Mouse (Mus musculus): ENCODE measurements around the gene Hmga1. TPM values are rescaled to one million over a fixed set of nuclear protein-coding genes. Genes with fewer than 3 reads are reported as not detected.
A peak's percentile ranks its signal among the peaks of the same experiment; 100 is the strongest.

Hmga1 gene
- total and polyA plus RNA-seq, 2 experiments, result 5.7 to 21.4 TPM

DNA sequence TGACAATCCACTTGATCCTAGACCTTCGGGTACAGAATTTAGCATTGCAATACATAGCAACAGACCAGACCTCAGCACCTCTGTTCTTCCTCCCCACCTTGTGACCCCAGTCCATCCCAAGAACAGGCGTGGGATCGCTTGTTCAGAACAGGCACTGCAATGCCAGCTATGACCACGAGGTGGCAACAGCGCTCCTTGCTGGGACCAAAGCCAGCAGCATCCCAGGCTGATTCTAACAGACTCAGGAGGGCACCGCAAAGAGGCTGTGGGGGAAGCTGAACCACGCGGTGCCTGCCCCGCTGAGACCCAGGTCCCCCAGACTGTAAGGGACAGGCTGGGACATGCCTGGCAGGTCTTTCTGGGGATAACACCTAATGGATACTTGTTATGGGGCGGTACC is 21.6 kb upstream of the Hmga1 start:
- H3K4me3 ChIP-seq (ENCODE audit: insufficient read depth, low read depth, low read length), result no peak overlapping the region
- 7% methylated on average over 10 of the region's 10 CpGs for WGBS

DNA sequence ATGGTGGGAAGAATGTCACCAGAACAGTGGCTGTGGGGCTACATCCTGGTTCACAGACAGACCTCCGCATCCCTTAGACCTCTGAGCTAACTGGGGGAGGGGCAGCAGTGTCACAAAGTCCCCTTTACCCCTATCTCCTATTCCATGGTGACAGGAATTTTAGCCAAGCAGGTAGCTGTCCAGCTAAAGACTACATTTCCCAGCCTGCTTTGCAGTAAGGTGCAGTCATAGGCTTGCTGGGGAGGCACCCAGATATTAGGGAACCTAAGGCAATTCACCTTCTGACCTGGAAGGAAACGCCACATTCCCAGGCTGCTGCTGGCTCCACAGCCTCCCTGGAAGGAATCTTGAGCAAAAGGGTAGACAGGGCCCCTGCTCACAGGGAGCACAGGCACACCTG is 15.0 kb upstream of the Hmga1 start:
- no peak overlapping the region for H3K9ac ChIP-seq (ENCODE audit: low read depth, low read length)
- no peaks in the 10 kb centered on the region for H3K36me3 ChIP-seq (ENCODE audit: control insufficient read depth, insufficient read depth, low read length)
- no peak for DNase-seq (ENCODE audit: extremely low read depth, low read depth, low spot score)
- no peak overlapping the region for H3K27ac ChIP-seq (replicated peaks; ENCODE audit: insufficient read depth, low read depth, low read length)
- H3K79me2 ChIP-seq (ENCODE audit: control insufficient read depth, insufficient read depth, low read length), result no peaks in the 10 kb centered on the region
- H3K27me3 ChIP-seq (ENCODE audit: control insufficient read depth, insufficient read depth, low read length), result no peaks in the 10 kb centered on the region
- TF ChIP-seq CTCF (IDR thresholded peaks at IDR 0.05; ENCODE audit: low read depth, low read length) (no peak), POLR2A (IDR thresholded peaks at IDR 0.05; ENCODE audit: extremely low read depth, insufficient read depth, low read length) (no peak)
- no peak overlapping the region for H3K4me3 ChIP-seq (ENCODE audit: insufficient read depth, low read depth, low read length)
- WGBS, result 74% methylated on average over 2 of the region's 2 CpGs
- peaks cover 7% of the 10 kb centered on the region for H3K4me1 ChIP-seq (ENCODE audit: control insufficient read depth, insufficient read depth, low read length)

More for the DNA sequence above, 21.6 kb upstream of the Hmga1 start:
- Histone ChIP-seq H3K79me2 (ENCODE audit: control insufficient read depth, insufficient read depth, low read length) (no peaks in the 10 kb centered on the region), H3K27ac (replicated peaks; ENCODE audit: insufficient read depth, low read depth, low read length) (no peak overlapping the region), H3K36me3 (ENCODE audit: control insufficient read depth, insufficient read depth, low read length) (no peaks in the 10 kb centered on the region), H3K9ac (ENCODE audit: low read depth, low read length) (no peak overlapping the region), H3K4me1 (ENCODE audit: control insufficient read depth, insufficient read depth, low read length) (peaks cover 7% of the 10 kb centered on the region), H3K27me3 (ENCODE audit: control insufficient read depth, insufficient read depth, low read length) (no peaks in the 10 kb centered on the region)
- TF ChIP-seq CTCF (IDR thresholded peaks at IDR 0.05; ENCODE audit: low read depth, low read length) (peak; percentile 99), POLR2A (IDR thresholded peaks at IDR 0.05; ENCODE audit: extremely low read depth, insufficient read depth, low read length) (no peak)
- DNase-seq (ENCODE audit: extremely low read depth, low read depth, low spot score), result peak; percentile 43

DNA sequence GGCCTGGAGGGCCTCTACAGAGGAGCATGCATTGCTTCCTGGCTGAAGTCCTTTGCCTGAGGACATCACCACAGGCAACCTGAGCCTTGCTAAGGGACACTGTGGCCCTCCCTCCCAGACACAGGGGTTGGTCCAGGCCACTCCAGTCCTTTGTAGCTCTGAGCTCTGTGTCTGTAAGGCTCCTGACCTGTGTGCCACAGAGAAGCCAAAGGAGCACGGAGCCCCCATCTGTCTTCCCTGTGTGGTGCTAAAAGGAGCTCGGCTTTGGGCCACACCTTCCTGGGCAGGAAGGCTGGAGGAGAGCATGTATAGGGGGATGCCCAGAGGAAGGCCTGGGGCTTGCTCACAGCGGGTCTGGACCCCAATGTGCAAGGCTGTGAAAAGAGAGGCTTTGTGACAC is 14.3 kb upstream of the Hmga1 start:
- no peak overlapping the region for H3K9ac ChIP-seq (ENCODE audit: low read depth, low read length)
- H3K79me2 ChIP-seq (ENCODE audit: control insufficient read depth, insufficient read depth, low read length), result no peaks in the 10 kb centered on the region
- TF ChIP-seq POLR2A (IDR thresholded peaks at IDR 0.05; ENCODE audit: extremely low read depth, insufficient read depth, low read length) (no peak), CTCF (IDR thresholded peaks at IDR 0.05; ENCODE audit: low read depth, low read length) (no peak)
- WGBS, result 91% methylated on average over 3 of the region's 3 CpGs
- H3K4me3 ChIP-seq (ENCODE audit: insufficient read depth, low read depth, low read length), result no peak overlapping the region
- DNase-seq (ENCODE audit: extremely low read depth, low read depth, low spot score), result no peak
- H3K27ac ChIP-seq (replicated peaks; ENCODE audit: insufficient read depth, low read depth, low read length), result no peak overlapping the region
- H3K36me3 ChIP-seq (ENCODE audit: control insufficient read depth, insufficient read depth, low read length), result no peaks in the 10 kb centered on the region
- H3K27me3 ChIP-seq (ENCODE audit: control insufficient read depth, insufficient read depth, low read length), result no peaks in the 10 kb centered on the region
- H3K4me1 ChIP-seq (ENCODE audit: control insufficient read depth, insufficient read depth, low read length), result peaks cover under 1% of the 10 kb centered on the region

DNA sequence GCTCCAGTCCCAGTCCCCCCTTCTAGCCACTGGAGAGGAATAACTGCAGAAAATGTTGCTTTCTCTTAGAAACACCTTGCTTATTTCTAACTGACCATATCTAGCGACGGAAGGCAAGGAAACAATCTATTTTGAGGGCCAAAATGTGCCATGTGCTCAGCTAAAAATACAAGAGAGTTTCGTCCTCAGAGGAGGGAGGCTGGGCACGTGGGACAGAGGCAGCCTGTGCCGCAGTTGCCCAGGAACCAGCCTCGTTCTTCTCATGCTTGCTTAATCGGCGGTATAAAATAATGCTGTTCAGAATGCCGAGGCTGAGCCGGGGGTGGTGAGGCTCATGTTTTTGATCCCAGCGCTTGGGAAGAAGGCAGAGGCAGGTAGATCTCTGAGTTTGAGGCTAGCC is 11.7 kb upstream of the Hmga1 start:
- no peak for TF ChIP-seq CTCF (IDR thresholded peaks at IDR 0.05; ENCODE audit: low read depth, low read length)
- TF ChIP-seq POLR2A (IDR thresholded peaks at IDR 0.05; ENCODE audit: extremely low read depth, insufficient read depth, low read length), result no peak
- H3K27me3 ChIP-seq (ENCODE audit: control insufficient read depth, insufficient read depth, low read length), result no peaks in the 10 kb centered on the region

DNA sequence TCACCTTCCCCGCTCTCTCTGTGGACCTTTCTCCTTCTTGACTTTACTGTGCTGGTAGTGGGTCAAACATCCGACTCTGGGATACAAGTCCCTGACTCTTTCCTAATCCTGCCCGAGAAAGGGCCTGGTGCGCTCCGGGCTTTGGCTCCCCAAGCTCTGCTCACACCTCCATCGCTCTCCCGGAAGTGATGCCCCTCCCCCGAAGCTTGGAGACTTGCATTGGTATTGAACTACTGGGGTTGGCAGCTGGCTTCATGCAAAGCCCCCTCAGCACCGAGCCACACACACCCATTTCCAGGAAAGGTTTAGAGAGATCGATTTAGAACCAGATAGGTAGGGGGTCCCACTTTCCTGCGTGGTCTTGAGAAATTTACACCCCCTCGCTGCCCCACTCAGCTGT is 10.3 kb upstream of the Hmga1 start:
- no peak overlapping the region for H3K27ac ChIP-seq (replicated peaks; ENCODE audit: insufficient read depth, low read depth, low read length)
- peaks cover 5% of the 10 kb centered on the region; the same call in 1 of the 2 replicates for H3K4me1 ChIP-seq (ENCODE audit: control insufficient read depth, insufficient read depth, low read length)
- no peaks in the 10 kb centered on the region for H3K79me2 ChIP-seq (ENCODE audit: control insufficient read depth, insufficient read depth, low read length)
- no peak overlapping the region for H3K9ac ChIP-seq (ENCODE audit: low read depth, low read length)
- no peaks in the 10 kb centered on the region for H3K36me3 ChIP-seq (ENCODE audit: control insufficient read depth, insufficient read depth, low read length)
- no peak overlapping the region for H3K4me3 ChIP-seq (ENCODE audit: insufficient read depth, low read depth, low read length)
- no peaks in the 10 kb centered on the region for H3K27me3 ChIP-seq (ENCODE audit: control insufficient read depth, insufficient read depth, low read length)
- 68% methylated on average over 12 of the region's 12 CpGs for WGBS
- no peak for DNase-seq (ENCODE audit: extremely low read depth, low read depth, low spot score)
- no peak for TF ChIP-seq POLR2A (IDR thresholded peaks at IDR 0.05; ENCODE audit: extremely low read depth, insufficient read depth, low read length)

More for the DNA sequence above, 11.7 kb upstream of the Hmga1 start:
- DNase-seq (ENCODE audit: extremely low read depth, low read depth, low spot score), result no peak
- H3K36me3 ChIP-seq (ENCODE audit: control insufficient read depth, insufficient read depth, low read length), result no peaks in the 10 kb centered on the region
- no peak overlapping the region for H3K4me3 ChIP-seq (ENCODE audit: insufficient read depth, low read depth, low read length)
- peaks cover 5% of the 10 kb centered on the region; the same call in 1 of the 2 replicates for H3K4me1 ChIP-seq (ENCODE audit: control insufficient read depth, insufficient read depth, low read length)
- no peak overlapping the region for H3K9ac ChIP-seq (ENCODE audit: low read depth, low read length)
- 92% methylated on average over 11 of the region's 11 CpGs for WGBS
- no peak overlapping the region for H3K27ac ChIP-seq (replicated peaks; ENCODE audit: insufficient read depth, low read depth, low read length)
- H3K79me2 ChIP-seq (ENCODE audit: control insufficient read depth, insufficient read depth, low read length), result no peaks in the 10 kb centered on the region

DNA sequence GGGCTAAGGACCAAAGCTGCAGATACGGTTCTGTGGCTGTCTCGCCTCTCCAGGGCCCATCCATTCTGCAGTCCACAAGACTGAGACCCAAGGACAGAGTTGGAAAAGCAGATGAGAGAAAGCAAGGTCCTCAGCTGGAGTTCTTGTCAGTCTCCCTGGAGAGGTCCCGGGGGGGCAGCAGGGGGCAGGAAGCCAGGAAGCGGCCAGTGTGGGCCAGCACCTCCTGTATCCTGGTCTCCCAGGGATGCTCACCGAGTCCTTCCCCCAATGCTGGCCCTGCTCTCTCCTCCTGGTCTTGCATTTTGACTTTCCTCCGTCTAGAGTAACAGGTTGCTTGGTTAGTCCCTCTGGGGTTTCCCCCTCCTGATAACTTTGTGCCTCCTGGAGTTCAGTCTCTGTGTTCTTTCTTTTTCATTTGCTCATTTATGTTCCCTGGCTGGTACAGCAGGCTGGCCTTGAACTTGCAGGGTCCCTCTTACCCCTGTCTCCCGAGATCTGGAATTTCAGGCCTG is 9.7 kb upstream of the Hmga1 start:
- no peak for DNase-seq (ENCODE audit: extremely low read depth, low read depth, low spot score)
- WGBS, result 87% methylated on average over 7 of the region's 7 CpGs
- Histone ChIP-seq H3K27ac (replicated peaks; ENCODE audit: insufficient read depth, low read depth, low read length) (no peak overlapping the region), H3K27me3 (ENCODE audit: control insufficient read depth, insufficient read depth, low read length) (no peaks in the 10 kb centered on the region), H3K36me3 (ENCODE audit: control insufficient read depth, insufficient read depth, low read length) (no peaks in the 10 kb centered on the region), H3K4me1 (ENCODE audit: control insufficient read depth, insufficient read depth, low read length) (peaks cover 5% of the 10 kb centered on the region; the same call in 1 of the 2 replicates), H3K9ac (ENCODE audit: low read depth, low read length) (no peak overlapping the region), H3K4me3 (ENCODE audit: insufficient read depth, low read depth, low read length) (no peak overlapping the region), H3K79me2 (ENCODE audit: control insufficient read depth, insufficient read depth, low read length) (no peaks in the 10 kb centered on the region)
- TF ChIP-seq POLR2A (IDR thresholded peaks at IDR 0.05; ENCODE audit: extremely low read depth, insufficient read depth, low read length) (no peak), CTCF (IDR thresholded peaks at IDR 0.05; ENCODE audit: low read depth, low read length) (no peak)
